Mouse (Mus musculus) G1E (cell line): ENCODE results near the gene Fat4.

Experiments
- CTCF ChIP-seq: IDR thresholded peaks from 2 replicates; pipeline ENCODE4 v1.5.1; 2012; ENCODE audit warnings: low read depth, low read length, inconsistent platforms, mixed read lengths
- GATA1 ChIP-seq: IDR thresholded peaks from 2 replicates; pipeline ENCODE4 v1.6.1; 2012; ENCODE audit warnings: borderline replicate concordance, low read length, inconsistent platforms, mixed read lengths
- GATA2 ChIP-seq: IDR thresholded peaks from 2 replicates; pipeline ENCODE4 v1.6.1; 2012; ENCODE audit warnings: low read depth, low read length, inconsistent platforms, borderline replicate concordance

DNA sequence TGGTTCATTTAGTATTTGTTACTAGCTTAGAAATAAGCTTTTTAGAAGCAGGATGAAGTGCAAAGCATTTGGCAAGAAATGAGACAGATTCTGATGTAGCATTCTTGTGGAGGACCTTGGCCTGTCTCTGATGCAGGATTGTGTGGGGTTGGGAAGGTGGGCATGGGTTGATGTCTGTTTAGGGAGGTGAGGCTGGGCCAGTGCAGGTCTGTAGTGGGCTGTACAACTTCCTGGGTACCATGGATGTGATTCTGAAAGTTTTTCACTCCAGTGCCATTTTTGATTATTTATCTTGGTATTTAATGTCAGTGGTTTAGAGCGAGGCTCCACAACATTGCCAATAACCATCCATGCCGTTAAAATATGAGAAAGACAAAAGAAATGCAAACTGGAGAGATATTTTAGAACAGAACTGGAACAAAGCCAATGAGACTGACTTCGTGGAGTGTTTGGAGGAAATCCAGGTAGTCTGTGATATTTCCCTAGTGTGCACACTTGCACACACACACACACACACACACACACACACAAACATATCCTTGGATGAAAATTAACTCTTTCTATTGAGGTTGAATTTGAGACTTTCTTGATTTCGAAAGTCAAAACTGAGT is 41.4 kb downstream of the Fat4 start:
- TF ChIP-seq CTCF (no peak), GATA1 (no peak), GATA2 (no peak)
